Mouse (Mus musculus) forebrain, embryonic 11.5 days (tissue): ENCODE results near the gene Acnat1. TPM values are rescaled to one million over a fixed set of nuclear protein-coding genes. Genes with fewer than 3 reads are reported as not detected.
"Not testable (repeated sequence)": the region's sequence is repeated elsewhere in the genome, so short reads cannot be mapped to it uniquely, and the experiment has no call there.

Experiments used
- ATAC-seq: fragments of 200-750 bp; cut with Nextera tagmentation; replicated peaks from 2 replicates; pipeline ENCODE4 v1.8.0; 2017; ENCODE audit warnings: moderate TSS enrichment; ENCODE audit not compliant: low FRiP score
- DNase-seq: peaks from one replicate; pipeline ENCODE4 v3.0.0-alpha.2; 2017; ENCODE audit warnings: low spot score
- H3K27ac ChIP-seq: fragments of 300-500 bp; sonication (generic); 2 replicates; pipeline ENCODE4 v1.5.1; 2014; ENCODE audit warnings: low read depth, low read length
- H3K27me3 ChIP-seq: fragments of 300-500 bp; sonication (generic); 2 replicates; pipeline ENCODE4 v1.6.1; 2014; ENCODE audit warnings: mild to moderate bottlenecking, low read length, mixed read lengths; ENCODE audit not compliant: control insufficient read depth, insufficient read depth
- H3K36me3 ChIP-seq: fragments of 300-500 bp; sonication (generic); 2 replicates; pipeline ENCODE4 v1.6.1; 2014; ENCODE audit warnings: mild to moderate bottlenecking, low read length, moderate library complexity, mixed read lengths; ENCODE audit not compliant: control insufficient read depth, insufficient read depth
- H3K4me1 ChIP-seq: fragments of 300-500 bp; sonication (generic); replicated peaks from 2 replicates; pipeline ENCODE4 v1.6.1; 2014; ENCODE audit warnings: low read length, mixed read lengths; ENCODE audit not compliant: control insufficient read depth, insufficient read depth
- H3K4me2 ChIP-seq: fragments of 300-500 bp; sonication (generic); 2 replicates; pipeline ENCODE4 v1.6.1; 2014; ENCODE audit warnings: low read depth, mild to moderate bottlenecking, low read length, moderate library complexity, mixed read lengths; ENCODE audit not compliant: severe bottlenecking
- H3K4me3 ChIP-seq: fragments of 300-500 bp; sonication (generic); 2 replicates; pipeline ENCODE4 v1.5.1; 2014; ENCODE audit warnings: low read depth, low read length
- H3K9ac ChIP-seq: fragments of 300-500 bp; sonication (generic); 2 replicates; pipeline ENCODE4 v1.6.1; 2014; ENCODE audit warnings: low read length
- H3K9me3 ChIP-seq: fragments of 300-500 bp; sonication (generic); 2 replicates; pipeline ENCODE4 v1.6.1; 2016; ENCODE audit warnings: low read length, mixed read lengths; ENCODE audit not compliant: control insufficient read depth
- WGBS: fragments of 180-500 bp; shearing (Covaris S2); extraction: QIAGEN DNeasy Blood & Tissue Kit; methylation state at CpG from one replicate; pipeline ENCODE4 v1.1.7; 2014; 5-methylcytosine and 5-hydroxymethylcytosine counted together
- polyA plus RNA-seq: library from polyadenylated mRNA; unstranded; fragments of >200 nt; fragmentation: Nextera tagmentation; extraction: Ambion mirVana; gene quantifications from 2 replicates; pipeline ENCODE4 v1.2.1, GENCODE M21; 2014

Gene Acnat1
- polyA plus RNA-seq, result not detected in 2 replicates

DNA sequence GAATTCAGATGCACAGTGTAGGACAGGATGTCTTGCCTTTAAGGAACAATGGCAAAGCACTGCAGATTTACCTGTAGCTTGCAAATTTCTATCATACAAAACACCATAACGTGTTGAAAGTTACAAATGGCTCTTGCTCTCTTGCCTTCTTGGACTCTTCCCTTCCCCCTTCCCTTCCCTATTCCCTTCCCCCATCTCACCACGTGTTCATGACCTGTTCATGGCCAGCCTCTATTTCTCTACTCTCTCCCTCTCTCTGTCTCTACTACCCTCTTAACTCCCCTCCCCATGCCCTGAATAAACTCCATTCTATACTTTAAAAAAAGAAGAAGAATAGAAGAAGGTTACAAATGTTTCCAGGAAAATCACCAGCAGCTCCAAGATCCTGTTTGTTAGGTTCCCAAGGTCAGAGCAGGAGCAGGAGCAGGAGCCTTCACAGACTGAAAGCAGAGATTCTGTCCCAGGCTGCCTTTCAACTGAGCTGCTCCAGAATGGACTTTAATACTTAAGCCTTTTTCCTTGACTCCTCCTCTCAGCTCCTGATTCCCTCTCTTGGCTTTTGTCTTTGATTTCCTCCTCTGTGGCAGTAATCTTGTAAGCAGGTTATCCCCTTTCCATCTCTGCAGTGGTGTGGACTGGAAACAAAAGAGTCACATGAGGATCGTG, at the start of gene Acnat1:
TSS of gene Acnat1 (minus strand) at position 478 of the 666 bp plus-strand sequence.
- Histone ChIP-seq H3K4me3 (no peak within 1 kb of the TSS), H3K9me3 (no peaks in the 10 kb centered on the region), H3K27ac (no peak within 1 kb of the TSS), H3K36me3 (no peaks in the 10 kb centered on the region), H3K4me1 (no peaks in the 10 kb centered on the region; the same call in 1 of the 2 replicates), H3K4me2 (no peak within 1 kb of the TSS), H3K9ac (no peak within 1 kb of the TSS), H3K27me3 (no peaks in the 10 kb centered on the region)
- 33% methylated on average over 3 of the region's 3 CpGs for WGBS
- DNase-seq (no peak), ATAC-seq (no peak)

DNA sequence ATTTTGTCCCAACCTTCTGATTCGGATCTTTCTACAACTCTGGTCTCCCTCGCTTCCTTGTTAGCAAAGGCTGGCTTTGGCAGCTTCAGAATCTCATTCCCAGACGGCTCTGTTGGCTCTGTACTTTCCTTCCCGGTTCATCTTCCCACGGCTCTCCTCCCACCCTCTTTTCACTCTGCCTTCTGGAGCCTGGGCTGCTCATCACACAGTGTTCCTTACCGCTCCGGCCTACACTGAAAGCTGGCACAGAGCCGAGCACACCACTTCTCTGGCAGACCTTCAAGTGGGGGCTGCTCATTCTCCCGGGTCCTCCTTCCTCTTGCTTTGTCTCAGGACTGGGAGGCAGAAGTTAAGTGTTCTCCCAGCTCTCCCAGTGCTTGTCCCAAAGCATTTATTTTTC, 48.9 kb upstream of the Acnat1 start:
- Histone ChIP-seq H3K4me3 (no peak overlapping the region), H3K27me3 (no peaks in the 10 kb centered on the region), H3K36me3 (no peaks in the 10 kb centered on the region; the same call in 1 of the 2 replicates), H3K9me3 (no peaks in the 10 kb centered on the region), H3K9ac (no peak overlapping the region), H3K4me1 (peaks cover 3% of the 10 kb centered on the region; the same call in 1 of the 2 replicates), H3K4me2 (no peak overlapping the region), H3K27ac (no peak overlapping the region)
- no peak for ATAC-seq
- no peak for DNase-seq
- 90% methylated on average over 9 of the region's 9 CpGs for WGBS

DNA sequence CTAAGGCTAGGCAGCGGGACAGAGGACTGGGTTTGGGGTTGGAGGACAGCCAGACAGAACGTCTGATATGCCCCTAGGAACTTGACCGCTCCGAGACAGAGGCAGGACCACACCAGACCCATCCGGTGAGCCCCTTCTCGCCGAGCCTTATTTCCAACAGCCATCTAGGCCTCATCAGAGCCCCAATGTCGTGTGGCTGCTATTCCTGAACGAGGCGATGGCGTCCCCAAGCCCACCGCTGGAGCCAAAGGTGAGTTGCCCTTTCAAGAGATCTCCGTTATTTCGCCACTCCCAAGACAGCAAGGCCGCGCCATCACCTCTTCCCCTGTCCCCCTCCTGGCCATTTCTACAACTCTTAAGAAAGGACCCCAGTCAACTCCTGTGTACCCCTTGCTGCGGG, 47.6 kb upstream of the Acnat1 start:
- ATAC-seq (peak; percentile 28), DNase-seq (no peak)
- H3K9ac ChIP-seq, result peak overlapping the region; percentile 72
- H3K36me3 ChIP-seq, result no peaks in the 10 kb centered on the region; the same call in 1 of the 2 replicates
- H3K4me2 ChIP-seq, result peak overlapping the region; percentile 64
- H3K27me3 ChIP-seq, result no peaks in the 10 kb centered on the region
- H3K4me1 ChIP-seq, result peaks cover 3% of the 10 kb centered on the region; the same call in 1 of the 2 replicates
- H3K9me3 ChIP-seq, result no peaks in the 10 kb centered on the region
- WGBS, result 0% methylated on average over 17 of the region's 17 CpGs
- H3K27ac ChIP-seq, result no peak overlapping the region
- peak overlapping the region; percentile 70 for H3K4me3 ChIP-seq

DNA sequence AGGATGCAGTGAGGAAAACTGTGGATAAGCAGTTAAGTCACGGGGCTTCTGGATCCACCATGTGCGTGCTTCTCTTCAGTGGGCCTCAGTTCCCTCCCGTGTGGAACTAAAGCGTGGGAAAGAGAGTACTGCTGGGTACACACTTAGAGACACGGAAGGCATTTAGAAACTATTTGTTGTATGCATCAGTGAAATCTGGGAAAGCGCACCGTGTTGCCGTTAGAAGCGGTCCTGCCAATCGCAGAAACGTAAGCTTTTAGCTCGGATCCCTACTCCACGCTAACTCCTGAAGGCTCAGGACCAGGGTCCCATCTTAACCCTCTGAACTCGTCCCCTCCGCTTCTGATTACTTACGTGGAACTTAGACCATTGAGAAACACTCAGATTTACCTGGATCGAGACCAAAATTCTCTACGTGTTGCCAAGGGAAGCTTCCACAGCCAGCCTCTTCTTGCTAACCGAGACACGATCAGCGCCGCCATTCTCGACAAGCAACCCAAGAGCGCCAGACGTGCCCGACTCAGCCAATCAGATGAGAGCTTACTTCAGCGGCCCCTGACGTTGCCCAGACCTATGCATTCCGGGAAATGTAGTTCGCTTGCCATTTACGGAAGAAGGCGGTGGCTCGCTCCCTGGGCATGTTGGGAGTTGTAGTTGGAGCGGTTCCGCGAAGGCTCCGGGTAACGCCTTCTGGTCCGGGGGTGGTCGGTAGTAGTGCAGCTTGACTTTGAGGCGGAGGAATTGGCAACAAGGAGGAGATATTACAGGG, 47.0 kb upstream of the Acnat1 start, which contains the start of the genes Mrpl50 and Zfp189:
TSS of gene Mrpl50 (minus strand) at position 522 of the 769 bp plus-strand sequence.
TSS of gene Zfp189 (plus strand) at position 605 of the 769 bp plus-strand sequence.
- WGBS, result under 1% methylated on average over 41 of the region's 41 CpGs
- DNase-seq, result peak; percentile 94
- no peak within 1 kb of the TSS for H3K27ac ChIP-seq
- no peaks in the 10 kb centered on the region for H3K27me3 ChIP-seq
- H3K36me3 ChIP-seq, result no peaks in the 10 kb centered on the region; the same call in 1 of the 2 replicates
- peak within 1 kb of the TSS; percentile 70 for H3K4me3 ChIP-seq
- ATAC-seq, result peak; percentile 99
- H3K9ac ChIP-seq, result peak within 1 kb of the TSS; percentile 74
- peak within 1 kb of the TSS; percentile 64 for H3K4me2 ChIP-seq
- peaks cover 3% of the 10 kb centered on the region; the same call in 1 of the 2 replicates for H3K4me1 ChIP-seq
- no peaks in the 10 kb centered on the region for H3K9me3 ChIP-seq

DNA sequence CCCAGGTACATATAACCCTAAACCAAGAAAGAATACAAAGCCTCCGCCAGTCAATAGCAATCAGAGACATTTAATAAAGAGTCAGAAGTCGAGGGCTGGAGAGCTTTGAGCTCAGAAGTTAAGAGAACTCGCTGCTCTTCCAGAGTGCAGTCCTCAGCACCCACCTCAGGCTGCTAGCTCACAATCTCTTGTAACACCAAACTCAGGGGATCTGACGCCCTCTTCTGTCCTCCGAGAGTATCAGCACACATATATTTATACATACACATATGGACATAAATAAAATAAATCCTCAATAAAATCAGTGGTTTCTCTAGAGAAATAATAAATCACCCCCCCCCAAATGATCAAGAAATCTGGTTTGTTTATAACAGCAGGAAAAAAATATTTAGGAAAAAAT, 45.8 kb upstream of the Acnat1 start:
- Histone ChIP-seq H3K27me3 (no peaks in the 10 kb centered on the region), H3K4me3 (no peak overlapping the region), H3K4me2 (no peak overlapping the region), H3K27ac (no peak overlapping the region), H3K4me1 (peaks cover 3% of the 10 kb centered on the region; the same call in 1 of the 2 replicates), H3K9me3 (no peaks in the 10 kb centered on the region), H3K36me3 (no peaks in the 10 kb centered on the region; the same call in 1 of the 2 replicates), H3K9ac (no peak overlapping the region)
- DNase-seq (no peak), ATAC-seq (no peak)
- 83% methylated on average over 5 of the region's 5 CpGs for WGBS

DNA sequence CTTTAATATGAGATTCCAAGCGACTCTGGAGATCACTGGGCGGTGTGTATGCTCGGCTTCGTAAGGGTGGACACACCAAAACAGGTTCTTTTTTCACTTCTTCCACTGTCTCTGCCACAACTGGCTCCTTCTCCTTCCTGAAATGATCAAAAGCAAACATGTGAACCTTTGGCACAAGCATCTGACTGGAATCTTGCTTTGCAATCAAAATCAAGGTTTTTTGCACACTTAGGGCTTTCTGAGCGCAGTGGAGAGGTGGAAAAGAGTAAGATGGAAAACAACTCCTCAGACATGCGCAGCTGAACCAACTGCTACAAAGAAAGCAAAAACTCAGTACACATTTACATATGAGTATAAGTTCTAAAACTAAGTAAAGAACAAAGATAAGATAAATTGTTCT, 40.7 kb upstream of the Acnat1 start:
- DNase-seq, result no peak
- H3K27ac ChIP-seq, result no peak overlapping the region
- H3K4me2 ChIP-seq, result no peak overlapping the region
- no peak overlapping the region for H3K4me3 ChIP-seq
- no peaks in the 10 kb centered on the region for H3K9me3 ChIP-seq
- no peak overlapping the region for H3K9ac ChIP-seq
- no peaks in the 10 kb centered on the region for H3K4me1 ChIP-seq
- no peaks in the 10 kb centered on the region for H3K27me3 ChIP-seq
- H3K36me3 ChIP-seq, result no peaks in the 10 kb centered on the region; the same call in 1 of the 2 replicates
- WGBS, result 97% methylated on average over 6 of the region's 6 CpGs
- no peak for ATAC-seq

DNA sequence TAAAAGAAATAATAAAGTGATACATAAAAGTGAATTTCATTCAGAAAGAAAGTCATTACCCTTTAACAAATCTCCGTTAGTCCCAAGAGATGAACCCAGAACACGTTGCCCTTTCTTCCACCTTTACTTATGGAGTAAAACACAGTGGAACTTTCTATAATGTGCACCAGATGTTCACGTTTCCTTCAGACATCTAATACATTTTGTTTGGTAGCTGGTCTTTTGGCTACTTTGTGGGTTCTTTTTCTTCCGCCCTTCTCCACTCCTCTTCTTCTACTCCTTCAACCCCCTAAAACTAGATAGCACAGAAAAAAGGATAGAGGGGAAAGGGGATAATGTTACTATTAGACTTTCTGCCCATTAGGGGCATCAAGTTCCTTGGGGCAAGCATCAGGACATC, 38.9 kb upstream of the Acnat1 start:
- no peak overlapping the region for H3K27ac ChIP-seq
- ATAC-seq (no peak), DNase-seq (no peak)
- H3K4me3 ChIP-seq, result no peak overlapping the region
- H3K9me3 ChIP-seq, result no peaks in the 10 kb centered on the region
- no peak overlapping the region for H3K9ac ChIP-seq
- no peaks in the 10 kb centered on the region for H3K27me3 ChIP-seq
- H3K4me2 ChIP-seq, result no peak overlapping the region
- WGBS, result 86% methylated on average over 4 of the region's 4 CpGs
- H3K36me3 ChIP-seq, result no peaks in the 10 kb centered on the region; the same call in 1 of the 2 replicates
- H3K4me1 ChIP-seq, result no peaks in the 10 kb centered on the region

DNA sequence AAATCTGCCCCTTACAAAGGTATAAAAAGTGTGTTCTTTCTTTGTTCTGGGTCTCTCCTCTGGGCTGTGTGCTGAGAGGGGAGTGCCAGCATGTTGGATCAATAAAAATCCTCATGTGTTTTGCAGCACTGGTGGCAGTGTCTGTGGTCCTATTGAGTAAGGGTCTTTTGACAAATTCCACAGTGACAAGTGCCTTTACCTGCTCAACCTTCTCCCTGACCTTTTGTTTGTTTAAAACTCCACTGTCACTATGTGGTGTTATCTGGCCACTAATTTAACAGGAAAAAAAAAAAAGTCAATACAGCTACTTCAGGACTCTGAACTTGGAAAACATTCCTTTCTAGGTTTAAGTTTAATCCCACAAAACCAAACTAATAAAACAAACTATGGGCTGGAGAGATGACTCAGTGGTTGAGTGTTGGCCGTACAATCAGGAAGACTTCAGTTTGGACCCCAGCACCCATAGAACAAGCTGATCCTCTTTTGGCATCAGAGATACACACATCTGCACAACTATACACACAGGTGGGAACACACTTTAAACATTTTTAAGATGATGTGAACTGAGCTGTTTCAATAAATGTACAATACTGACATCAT, 36.6 kb upstream of the Acnat1 start:
- not testable (repeated sequence) for H3K9me3 ChIP-seq, H3K27ac ChIP-seq, H3K4me3 ChIP-seq, H3K36me3 ChIP-seq, H3K4me2 ChIP-seq, H3K4me1 ChIP-seq, H3K9ac ChIP-seq, H3K27me3 ChIP-seq, DNase-seq, ATAC-seq
- WGBS, result 96% methylated on average over 1 of the region's 1 CpGs
